11 mouse cellular contexts compared by ENCODE assay signal in genomic region chr2:52950226-52950625, GRCm38 (mm10).
"Had no signal": no experiment of that assay in that cellular context is flagged by ENCODE, and none has a peak within 500 bp of the region (broad histone marks: within the 10 kb centered on the region; RNA-seq: fewer than 3 reads in every experiment).

No protein-coding gene starts in this region.

- DNase-seq: kidney, adult 9 months; layer of hippocampus, postnatal 36 days; lung, adult 18-20 months; midbrain, embryonic 14.5 days; thymus, postnatal 4 days had no signal

- H3K36me3 ChIP-seq: neural tube, embryonic 12.5 days had no signal

- H3K9ac ChIP-seq: limb, embryonic 12.5 days; liver, embryonic 14.5 days; neural tube, embryonic 12.5 days had no signal

- H3K4me2 ChIP-seq: limb, embryonic 12.5 days; neural tube, embryonic 12.5 days had no signal

- H3K27me3 ChIP-seq: limb, embryonic 12.5 days; neural tube, embryonic 12.5 days had no signal

- H3K9me3 ChIP-seq: limb, embryonic 12.5 days; neural tube, embryonic 12.5 days had no signal

- H3K27ac ChIP-seq: limb, embryonic 12.5 days; liver, embryonic 14.5 days; midbrain, embryonic 10.5 days; neural tube, embryonic 12.5 days; stomach, postnatal 0 days had no signal

- H3K4me3 ChIP-seq: limb, embryonic 12.5 days; midbrain, embryonic 10.5 days; neural tube, embryonic 12.5 days had no signal

- ATAC-seq: intestine, embryonic 16.5 days had no signal
